ENCODE assay signal across 21 mouse cellular contexts in the genomic region with DNA sequence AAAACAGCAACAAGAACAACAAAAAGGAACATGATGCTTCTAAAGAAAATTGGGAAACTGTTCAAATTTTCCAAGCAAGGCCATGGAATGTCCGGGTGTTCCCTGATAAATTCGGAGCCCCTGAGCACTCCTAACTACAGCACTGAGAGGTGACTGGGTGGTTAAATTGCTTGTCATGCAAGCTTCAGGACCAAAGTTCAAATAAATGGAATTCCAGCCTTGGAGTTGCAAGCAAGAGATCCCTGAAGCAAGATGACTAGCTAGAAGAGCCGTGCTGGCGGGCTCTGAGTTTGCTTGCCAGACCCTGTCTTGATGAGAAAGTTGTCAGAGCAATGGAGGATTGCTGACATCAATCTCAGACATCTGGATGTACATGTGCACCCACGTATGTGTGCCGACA.
DNase-seq lines count a peak whose midpoint lies in the region; ATAC-seq and TF ChIP-seq lines count a peak whose summit lies in the region.
"Had no signal": no experiment of that assay in that cellular context is flagged by ENCODE, and none has a peak within 500 bp of the region (broad histone marks: within the 10 kb centered on the region; RNA-seq: fewer than 3 reads in every experiment).

No protein-coding gene starts in this region.

- DNase-seq in kidney, postnatal 0 days (ENCODE audit: low spot score), result peak; percentile 46
- no peak for DNase-seq in kidney, adult 8-10 months
- no peak for DNase-seq in lung, postnatal 36 days
- DNase-seq in limb, embryonic 14.5 days (ENCODE audit: low spot score), result no peak
- no peak for DNase-seq in thymus, adult 2 months
- DNase-seq in gastrocnemius, adult 18-20 months (ENCODE audit: low spot score), result no peak
- DNase-seq: adrenal gland, adult 2 months; adrenal gland, postnatal 25 days; cerebellum, adult 18-20 months; cerebellum, adult 9-11 months; cerebellum, postnatal 36 days; gastrocnemius, postnatal 36 days; heart, adult 18-20 months; heart, postnatal 10 days; heart, postnatal 4 days had no signal

- no peak for TF ChIP-seq POLR2A in limb, embryonic 14.5 days (IDR thresholded peaks at IDR 0.05; ENCODE audit: borderline replicate concordance, extremely low read depth, insufficient read depth, insufficient read length)
- TF ChIP-seq POLR2A in thymus, adult 2 months (IDR thresholded peaks at IDR 0.05; ENCODE audit: control insufficient read depth, extremely low read depth, insufficient read depth, low read length, poor library complexity), result no peak

- WGBS in kidney, postnatal 0 days, result 73% methylated on average over 6 of the region's 6 CpGs
- 47% methylated on average over 6 of the region's 6 CpGs for WGBS in lung, embryonic 15.5 days
- WGBS in limb, embryonic 14.5 days, result 69% methylated on average over 6 of the region's 6 CpGs
- WGBS in thymus, adult 2 months, result 92% methylated on average over 6 of the region's 6 CpGs

- H3K4me3 ChIP-seq in kidney, postnatal 0 days (replicated peaks; ENCODE audit: low read depth, low read length), result no peak overlapping the region
- no peak overlapping the region for H3K4me3 ChIP-seq in lung, embryonic 15.5 days
- H3K4me3 ChIP-seq in limb, embryonic 14.5 days (replicated peaks; ENCODE audit: low read length), result no peak overlapping the region
- no peak overlapping the region for H3K4me3 ChIP-seq in thymus, adult 2 months (ENCODE audit: control insufficient read depth, insufficient read depth, low read length)
- H3K4me3 ChIP-seq: erythroblast, embryonic 14.5 days; forebrain, embryonic 10.5 days; heart, embryonic 10.5 days; hindbrain, embryonic 12.5 days had no signal

- H3K27me3 ChIP-seq in kidney, postnatal 0 days (ENCODE audit: insufficient read depth, low read length), result no peaks in the 10 kb centered on the region
- H3K27me3 ChIP-seq in lung, embryonic 15.5 days, result no peaks in the 10 kb centered on the region
- H3K27me3 ChIP-seq in limb, embryonic 14.5 days (ENCODE audit: control insufficient read depth, insufficient read depth, low read length), result no peaks in the 10 kb centered on the region
- no peaks in the 10 kb centered on the region for H3K27me3 ChIP-seq in thymus, adult 2 months (ENCODE audit: control insufficient read depth, insufficient read depth, low read length)
- H3K27me3 ChIP-seq: hindbrain, embryonic 12.5 days had no signal

- no peak for TF ChIP-seq CTCF in kidney, postnatal 0 days (IDR thresholded peaks at IDR 0.05; ENCODE audit: low read depth)
- no peak for TF ChIP-seq CTCF in thymus, adult 2 months (IDR thresholded peaks at IDR 0.05; ENCODE audit: borderline replicate concordance, control insufficient read depth, extremely low read depth, insufficient read depth, low read length, poor library complexity)

- no peaks in the 10 kb centered on the region; the same call in 1 of the 2 replicates for H3K4me1 ChIP-seq in kidney, postnatal 0 days (replicated peaks; ENCODE audit: insufficient read depth, low read length)
- H3K4me1 ChIP-seq in lung, embryonic 15.5 days, result peaks cover 29% of the 10 kb centered on the region
- peaks cover 19% of the 10 kb centered on the region for H3K4me1 ChIP-seq in limb, embryonic 14.5 days (ENCODE audit: control insufficient read depth, insufficient read depth, low read length)
- no peaks in the 10 kb centered on the region for H3K4me1 ChIP-seq in thymus, adult 2 months (replicated peaks; ENCODE audit: control insufficient read depth, insufficient read depth, low read length)

- no peaks in the 10 kb centered on the region for H3K36me3 ChIP-seq in kidney, postnatal 0 days (ENCODE audit: insufficient read depth, low read length)
- H3K36me3 ChIP-seq in lung, embryonic 15.5 days, result no peaks in the 10 kb centered on the region
- H3K36me3 ChIP-seq in limb, embryonic 14.5 days (ENCODE audit: control insufficient read depth, insufficient read depth, low read length), result no peaks in the 10 kb centered on the region
- no peaks in the 10 kb centered on the region for H3K36me3 ChIP-seq in thymus, adult 2 months (ENCODE audit: control insufficient read depth, insufficient read depth, low read length)
- H3K36me3 ChIP-seq: forebrain, embryonic 10.5 days; heart, embryonic 10.5 days; hindbrain, embryonic 12.5 days had no signal

- no peak overlapping the region for H3K9ac ChIP-seq in kidney, postnatal 0 days (ENCODE audit: low read depth, low read length)
- no peak overlapping the region for H3K9ac ChIP-seq in lung, embryonic 15.5 days
- no peak overlapping the region for H3K9ac ChIP-seq in limb, embryonic 14.5 days (ENCODE audit: low read depth, low read length, severe bottlenecking)
- H3K9ac ChIP-seq: hindbrain, embryonic 12.5 days had no signal

- no peak overlapping the region for H3K27ac ChIP-seq in kidney, postnatal 0 days
- peak overlapping the region; percentile 53; the same call in 1 of the 2 replicates for H3K27ac ChIP-seq in lung, embryonic 15.5 days
- 0 out of 2 replicates have a peak overlapping the region, but pooled peaks have one; percentile 38 for H3K27ac ChIP-seq in limb, embryonic 14.5 days (replicated peaks; ENCODE audit: low read depth, low read length)
- no peak overlapping the region for H3K27ac ChIP-seq in thymus, adult 2 months (ENCODE audit: control insufficient read depth, insufficient read depth, low read length)
- H3K27ac ChIP-seq: forebrain, embryonic 10.5 days had no signal

- no peak for ATAC-seq in kidney, postnatal 0 days (replicated peaks; ENCODE audit: low FRiP score, low read depth)
- no peak for ATAC-seq in lung, embryonic 15.5 days (ENCODE audit: borderline replicate concordance, extremely low read depth, low FRiP score, low TSS enrichment)
- no peak for ATAC-seq in limb, embryonic 14.5 days (ENCODE audit: low FRiP score, low read depth)
- ATAC-seq: forebrain, embryonic 14.5 days had no signal

- H3K4me2 ChIP-seq in kidney, postnatal 0 days (ENCODE audit: low read length), result no peak overlapping the region
- no peak overlapping the region for H3K4me2 ChIP-seq in lung, embryonic 15.5 days
- H3K4me2 ChIP-seq in limb, embryonic 14.5 days (replicated peaks; ENCODE audit: low read depth, low read length, severe bottlenecking), result no peak overlapping the region
- H3K4me2 ChIP-seq: hindbrain, embryonic 12.5 days had no signal

- no peaks in the 10 kb centered on the region for H3K9me3 ChIP-seq in kidney, postnatal 0 days (replicated peaks; ENCODE audit: low read length)
- no peaks in the 10 kb centered on the region for H3K9me3 ChIP-seq in lung, embryonic 15.5 days
- H3K9me3 ChIP-seq in limb, embryonic 14.5 days (ENCODE audit: control insufficient read depth, low read length), result no peaks in the 10 kb centered on the region
- H3K9me3 ChIP-seq: forebrain, embryonic 10.5 days; heart, embryonic 10.5 days; hindbrain, embryonic 12.5 days had no signal

Comparison
In these comparisons a context has a peak if more than half of its experiments do, and no peak if none do; other contexts are left out.
1. H3K27ac ChIP-seq: peak in lung, embryonic 15.5 days (single experiment) and limb, embryonic 14.5 days (single experiment); none in kidney, postnatal 0 days (single experiment) and thymus, adult 2 months (single experiment).